Mouse (Mus musculus): Measurements from ENCODE around the gene Stmn1.

GRCm38 (mm10) chr4:134447966-134448365 lies 20.2 kb upstream of the Stmn1 start:
- no peak for TF ChIP-seq CTCF (IDR thresholded peaks at IDR 0.05; ENCODE audit: low read depth)
- TF ChIP-seq EP300 (optimal IDR thresholded peaks at IDR 0.05): no peak
